Mouse (Mus musculus) E14TG2a.4 (cell line): ENCODE results near the gene Marcks.

Source experiments
- H3K27me3 ChIP-seq: 2 replicates; pipeline ENCODE4 v1.6.1; 2014; ENCODE audit warnings: low read length, control low read depth; ENCODE audit not compliant: insufficient read depth
- H3K36me3 ChIP-seq: 2 replicates; pipeline ENCODE4 v1.6.1; 2014; ENCODE audit warnings: low read length, control low read depth; ENCODE audit not compliant: insufficient read depth
- H3K4me1 ChIP-seq: replicated peaks from 2 replicates; pipeline ENCODE4 v1.6.1; 2014; ENCODE audit warnings: low read depth, low read length, control low read depth
- H3K4me3 ChIP-seq: replicated peaks from 2 replicates; pipeline ENCODE4 v1.5.1; 2014; ENCODE audit warnings: mild to moderate bottlenecking, low read length
- H3K9me3 ChIP-seq: 2 replicates; pipeline ENCODE4 v1.6.1; 2014; ENCODE audit warnings: low read length, control low read depth
- CTCF ChIP-seq: conservative IDR thresholded peaks from 2 replicates; pipeline ENCODE4 v1.5.1; 2014; ENCODE audit warnings: low read length
- NANOG ChIP-seq: IDR thresholded peaks from 2 replicates; pipeline ENCODE4 v1.6.1; 2014; ENCODE audit warnings: borderline replicate concordance, low read length, mixed read lengths
- POU5F1 ChIP-seq: IDR thresholded peaks from 2 replicates; pipeline ENCODE4 v1.6.1; 2014; ENCODE audit warnings: low read length, borderline replicate concordance

The Marcks gene

GRCm38 (mm10) chr10:37139443-37140165 is 884 bp upstream of the Marcks start:
- Histone ChIP-seq H3K4me3 (peak overlapping the region; percentile 89), H3K27me3 (peaks cover 14% of the 10 kb centered on the region), H3K9me3 (no peaks in the 10 kb centered on the region), H3K36me3 (peaks cover 6% of the 10 kb centered on the region), H3K4me1 (peaks cover 33% of the 10 kb centered on the region)
- no peak for TF ChIP-seq NANOG
- no peak for TF ChIP-seq POU5F1
- no peak for TF ChIP-seq CTCF

- peaks cover 33% of the 10 kb centered on the region for H3K4me1 ChIP-seq
- peak overlapping the region; percentile 89 for H3K4me3 ChIP-seq
- peaks cover 11% of the 10 kb centered on the region for H3K36me3 ChIP-seq
- TF ChIP-seq CTCF, result no peak
- no peak for TF ChIP-seq NANOG
- no peak for TF ChIP-seq POU5F1
- peaks cover 14% of the 10 kb centered on the region for H3K27me3 ChIP-seq
- H3K9me3 ChIP-seq, result no peaks in the 10 kb centered on the region
Measured at GRCm38 (mm10) chr10:37138311-37138731, 399 bp downstream of the Marcks start.

GRCm38 (mm10) chr10:37137531-37138310 is 999 bp downstream of the Marcks start:
- peaks cover 11% of the 10 kb centered on the region for H3K36me3 ChIP-seq
- H3K9me3 ChIP-seq, result no peaks in the 10 kb centered on the region
- H3K4me3 ChIP-seq, result peak overlapping the region; percentile 89
- H3K4me1 ChIP-seq, result peaks cover 33% of the 10 kb centered on the region
- TF ChIP-seq NANOG (no peak), CTCF (no peak), POU5F1 (no peak)
- H3K27me3 ChIP-seq, result peaks cover 14% of the 10 kb centered on the region

GRCm38 (mm10) chr10:37136981-37137518 is 1.7 kb downstream of the Marcks start:
- peaks cover 14% of the 10 kb centered on the region for H3K27me3 ChIP-seq
- H3K36me3 ChIP-seq, result peaks cover 11% of the 10 kb centered on the region
- peaks cover 31% of the 10 kb centered on the region for H3K4me1 ChIP-seq
- no peak for TF ChIP-seq CTCF
- TF ChIP-seq POU5F1, result no peak
- no peak for TF ChIP-seq NANOG
- no peaks in the 10 kb centered on the region for H3K9me3 ChIP-seq
- peak overlapping the region; percentile 89 for H3K4me3 ChIP-seq

GRCm38 (mm10) chr10:37135951-37136751 is 2.6 kb downstream of the Marcks start:
- H3K36me3 ChIP-seq, result peaks cover 11% of the 10 kb centered on the region
- H3K27me3 ChIP-seq, result peaks cover 14% of the 10 kb centered on the region
- H3K4me3 ChIP-seq, result peak overlapping the region; percentile 89
- no peaks in the 10 kb centered on the region for H3K9me3 ChIP-seq
- peaks cover 27% of the 10 kb centered on the region for H3K4me1 ChIP-seq
- TF ChIP-seq NANOG (no peak), POU5F1 (no peak), CTCF (no peak)

GRCm38 (mm10) chr10:37133876-37134708 is 4.6 kb downstream of the Marcks start:
- H3K27me3 ChIP-seq, result no peaks in the 10 kb centered on the region
- no peak for TF ChIP-seq CTCF
- TF ChIP-seq POU5F1, result no peak
- TF ChIP-seq NANOG, result no peak
- peaks cover 12% of the 10 kb centered on the region for H3K4me1 ChIP-seq
- peaks cover 11% of the 10 kb centered on the region for H3K36me3 ChIP-seq
- no peaks in the 10 kb centered on the region for H3K9me3 ChIP-seq
- H3K4me3 ChIP-seq, result no peak overlapping the region

- Histone ChIP-seq H3K36me3 (peaks cover 11% of the 10 kb centered on the region), H3K4me3 (no peak overlapping the region), H3K9me3 (no peaks in the 10 kb centered on the region), H3K27me3 (no peaks in the 10 kb centered on the region), H3K4me1 (peaks cover 11% of the 10 kb centered on the region)
- TF ChIP-seq POU5F1, result no peak
- no peak for TF ChIP-seq NANOG
- TF ChIP-seq CTCF, result no peak
Measured at GRCm38 (mm10) chr10:37132671-37133070, 6.0 kb downstream of the Marcks start.
